ENCODE assay signal across 9 mouse cellular contexts in the genomic region with DNA sequence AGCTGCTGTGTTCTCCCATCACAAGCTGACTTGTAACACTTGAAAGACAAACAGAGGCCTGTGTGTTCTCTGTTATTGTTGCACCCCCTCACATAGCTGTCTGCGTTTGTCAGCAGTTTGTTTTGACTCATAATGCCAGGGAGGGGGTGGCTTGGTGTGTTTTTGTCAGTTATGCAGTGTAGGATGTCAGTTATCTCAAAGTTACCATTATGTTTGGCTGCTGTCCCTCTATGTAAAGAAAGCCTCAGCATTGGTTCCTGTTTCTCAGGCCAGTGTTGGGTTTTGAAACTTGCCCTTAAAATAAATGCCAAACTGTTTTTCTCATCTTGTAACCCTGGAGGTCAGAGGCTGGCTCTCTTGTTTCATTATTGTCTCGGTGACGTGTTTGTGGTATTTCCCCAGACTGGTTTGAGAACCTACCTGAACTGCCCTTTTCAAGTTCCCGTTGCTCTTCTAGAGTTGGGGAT. TPM values are rescaled to one million over a fixed set of nuclear protein-coding genes. Genes with fewer than 3 reads are reported as not detected.
A peak's percentile ranks its signal among the peaks of the same experiment; 100 is the strongest.
DNase-seq lines count a peak whose midpoint lies in the region; ATAC-seq and TF ChIP-seq lines count a peak whose summit lies in the region.
"Had no signal": no experiment of that assay in that cellular context is flagged by ENCODE, and none has a peak within 500 bp of the region (broad histone marks: within the 10 kb centered on the region; RNA-seq: fewer than 3 reads in every experiment).

No protein-coding gene starts in this region.

- no peak overlapping the region for H3K9ac ChIP-seq in kidney, embryonic 15.5 days
- peak overlapping the region; percentile 40; the same call in 1 of the 2 replicates for H3K9ac ChIP-seq in CH12.LX (ENCODE audit: insufficient read depth, low read depth)
- H3K9ac ChIP-seq in intestine, embryonic 15.5 days, result no peak overlapping the region
- H3K9ac ChIP-seq: midbrain, embryonic 12.5 days had no signal

- dilution Hi-C loops in CH12.LX (cut with MboI; ENCODE audit: extremely low pct_ligation_motif_present, extremely low pct_unique_long_range_greater_than_20kb, low sequenced_read_pairs), result no loop called here

- H3K4me3 ChIP-seq in kidney, embryonic 15.5 days (replicated peaks), result no peak overlapping the region
- peak overlapping the region in 2 of 3 experiments; percentile 25 to 35 for H3K4me3 ChIP-seq in CH12.LX (replicated peaks in 1 of 3; ENCODE audit: low read depth in 2 of 3, low read length in 2 of 3, poor library complexity in 1 of 3)
- no peak overlapping the region for H3K4me3 ChIP-seq in intestine, embryonic 15.5 days (replicated peaks)
- H3K4me3 ChIP-seq: midbrain, embryonic 12.5 days had no signal

- H3K36me3 ChIP-seq in kidney, embryonic 15.5 days, result peaks cover 6% of the 10 kb centered on the region; the same call in 1 of the 2 replicates
- peaks cover 0 to 26% of the 10 kb centered on the region in 2 experiments for H3K36me3 ChIP-seq in CH12.LX (replicated peaks in 1 of 2; ENCODE audit: control insufficient read depth in 1 of 2, insufficient read depth in 1 of 2, low read length in 1 of 2)
- H3K36me3 ChIP-seq in intestine, embryonic 15.5 days, result no peaks in the 10 kb centered on the region
- H3K36me3 ChIP-seq: midbrain, embryonic 12.5 days had no signal

- H3K27me3 ChIP-seq in kidney, embryonic 15.5 days, result no peaks in the 10 kb centered on the region
- no peaks in the 10 kb centered on the region for H3K27me3 ChIP-seq in CH12.LX (replicated peaks)
- no peaks in the 10 kb centered on the region for H3K27me3 ChIP-seq in intestine, embryonic 15.5 days (replicated peaks)
- H3K27me3 ChIP-seq: midbrain, embryonic 12.5 days had no signal

- in situ Hi-C loops in CH12.LX (cut with MboI; ENCODE audit: low pct_ligation_motif_present, low pct_unique_long_range_greater_than_20kb, low sequenced_read_pairs), result no loop called here

- 29% methylated on average over 4 of the region's 4 CpGs for WGBS in kidney, embryonic 15.5 days
- WGBS in intestine, embryonic 15.5 days, result 56% methylated on average over 4 of the region's 4 CpGs

- no peaks in the 10 kb centered on the region for H3K9me3 ChIP-seq in kidney, embryonic 15.5 days (replicated peaks)
- H3K9me3 ChIP-seq in CH12.LX (replicated peaks; ENCODE audit: low read length), result no peaks in the 10 kb centered on the region
- no peaks in the 10 kb centered on the region for H3K9me3 ChIP-seq in intestine, embryonic 15.5 days
- H3K9me3 ChIP-seq: midbrain, embryonic 12.5 days had no signal

- no peak for TF ChIP-seq POLR2A in CH12.LX (IDR thresholded peaks at IDR 0.05; ENCODE audit: low read depth, low read length)

- no peak for DNase-seq in kidney, postnatal 10 days
- DNase-seq in CH12.LX (ENCODE audit: extremely low read depth), result peak; percentile 86
- DNase-seq in lung, postnatal 10 days, result peak; percentile 52
- no peak for DNase-seq in cerebellum, adult 8-10 months
- DNase-seq in kidney, postnatal 4 days, result no peak

- no peak for TF ChIP-seq CTCF in CH12.LX (conservative IDR thresholded peaks at IDR 0.05 in 1 of 2, IDR thresholded peaks at IDR 0.05 in 1 of 2; ENCODE audit: low read depth in 2 of 2, low read length in 2 of 2)

- no peak for ATAC-seq in kidney, embryonic 15.5 days (replicated peaks; ENCODE audit: low FRiP score)
- peak; percentile 45 for ATAC-seq in erythroid progenitor cell, adult 5-6 weeks (replicated peaks; ENCODE audit: low FRiP score, poor library complexity, severe bottlenecking)
- no peak for ATAC-seq in intestine, embryonic 15.5 days

- H3K4me1 ChIP-seq in kidney, embryonic 15.5 days, result peaks cover 46% of the 10 kb centered on the region
- peaks cover 16 to 60% of the 10 kb centered on the region in 2 experiments for H3K4me1 ChIP-seq in CH12.LX (ENCODE audit: control insufficient read depth in 1 of 2, insufficient read depth in 2 of 2)
- peaks cover 17% of the 10 kb centered on the region for H3K4me1 ChIP-seq in intestine, embryonic 15.5 days (replicated peaks)

- peak; percentile 70; the same call in 1 of the 2 replicates for TF ChIP-seq EP300 in CH12.LX (IDR thresholded peaks at IDR 0.05; ENCODE audit: low read length)

- no peaks in the 10 kb centered on the region; the same call in 1 of the 2 replicates for H3K79me2 ChIP-seq in CH12.LX (replicated peaks; ENCODE audit: control insufficient read depth, extremely low read depth, insufficient read depth, poor library complexity, severe bottlenecking)

- H3K27ac ChIP-seq in kidney, embryonic 15.5 days, result peak overlapping the region; percentile 11; the same call in 1 of the 2 replicates
- H3K27ac ChIP-seq in CH12.LX (ENCODE audit: insufficient read depth, low read depth), result peak overlapping the region; percentile 82
- no peak overlapping the region for H3K27ac ChIP-seq in intestine, embryonic 15.5 days
- H3K27ac ChIP-seq: midbrain, embryonic 12.5 days had no signal

- TF ChIP-seq RAD21 in CH12.LX (IDR thresholded peaks at IDR 0.05; ENCODE audit: low read depth, low read length), result no peak

- no peak overlapping the region for H3K4me2 ChIP-seq in kidney, embryonic 15.5 days
- peak overlapping the region; percentile 97 for H3K4me2 ChIP-seq in CH12.LX (ENCODE audit: insufficient read depth, low read depth, poor library complexity, severe bottlenecking)
- H3K4me2 ChIP-seq in intestine, embryonic 15.5 days (replicated peaks), result no peak overlapping the region
- H3K4me2 ChIP-seq: midbrain, embryonic 12.5 days had no signal

TF ChIP-seq in CH12.LX, 34 proteins besides CTCF, POLR2A, EP300 and RAD21 (continues in another document):
- TF ChIP-seq RCOR1 (conservative IDR thresholded peaks at IDR 0.05; ENCODE audit: low read depth, low read length) (no peak), SMC3 (IDR thresholded peaks at IDR 0.05; ENCODE audit: low read depth, low read length) (no peak; the same call in 1 of the 2 replicates), ZNF384 (IDR thresholded peaks at IDR 0.05; ENCODE audit: low read depth, low read length) (no peak), MAX (IDR thresholded peaks at IDR 0.05; ENCODE audit: low read length) (no peak), NRF1 (IDR thresholded peaks at IDR 0.05; ENCODE audit: low read depth, low read length) (0 out of 2 replicates have a peak, but pooled peaks have one; percentile 17), NELFE (IDR thresholded peaks at IDR 0.05; ENCODE audit: low read depth, low read length) (no peak), PAX5 (IDR thresholded peaks at IDR 0.05; ENCODE audit: low read length) (no peak), KAT2A (IDR thresholded peaks at IDR 0.05; ENCODE audit: insufficient replicate concordance, low read length) (no peak), ELF1 (IDR thresholded peaks at IDR 0.05; ENCODE audit: low read depth, low read length) (peak; percentile 37; the same call in 1 of the 2 replicates), BHLHE40 (IDR thresholded peaks at IDR 0.05; ENCODE audit: low read depth, low read length) (peak; percentile 59), MAFK (IDR thresholded peaks at IDR 0.05; ENCODE audit: insufficient replicate concordance, low read length) (0 out of 2 replicates have a peak, but pooled peaks have one; percentile 48), GABPA (IDR thresholded peaks at IDR 0.05; ENCODE audit: insufficient replicate concordance, low read depth, low read length) (no peak), MYC (IDR thresholded peaks at IDR 0.05; ENCODE audit: low read depth, low read length) (no peak), CHD2 (IDR thresholded peaks at IDR 0.05; ENCODE audit: low read length) (peak; percentile 58; the same call in 1 of the 2 replicates), CHD1 (IDR thresholded peaks at IDR 0.05; ENCODE audit: low read depth, low read length) (peak; percentile 40; the same call in 1 of the 2 replicates), HCFC1 (IDR thresholded peaks at IDR 0.05; ENCODE audit: low read depth, low read length) (peak; percentile 40; the same call in 1 of the 2 replicates), IRF4 (IDR thresholded peaks at IDR 0.05; ENCODE audit: low read depth, low read length) (peak; percentile 86), E2F4 (IDR thresholded peaks at IDR 0.05; ENCODE audit: insufficient replicate concordance, low read depth, low read length) (no peak), MEF2A (IDR thresholded peaks at IDR 0.05; ENCODE audit: borderline replicate concordance, low read depth, low read length) (peak; percentile 95; the same call in 1 of the 2 replicates), ZMIZ1 (IDR thresholded peaks at IDR 0.05; ENCODE audit: low read depth, low read length) (no peak), MXI1 (IDR thresholded peaks at IDR 0.05; ENCODE audit: low read depth, low read length) (no peak; the same call in 1 of the 2 replicates), TCF12 (IDR thresholded peaks at IDR 0.05; ENCODE audit: low read depth, low read length) (peak; percentile 48; the same call in 1 of the 2 replicates), USF2 (conservative IDR thresholded peaks at IDR 0.05; ENCODE audit: low read depth, low read length) (no peak), ETS1 (conservative IDR thresholded peaks at IDR 0.05; ENCODE audit: low read depth, low read length) (peak; percentile 97), ZKSCAN1 (IDR thresholded peaks at IDR 0.05; ENCODE audit: borderline replicate concordance, low read depth, low read length) (no peak), TBP (conservative IDR thresholded peaks at IDR 0.05; ENCODE audit: low read depth, low read length) (no peak), SIN3A (IDR thresholded peaks at IDR 0.05; ENCODE audit: low read length) (peak; percentile 73; the same call in 1 of the 2 replicates), JUND (conservative IDR thresholded peaks at IDR 0.05; ENCODE audit: low read depth, low read length) (peak; percentile 57), JUN (IDR thresholded peaks at IDR 0.05; ENCODE audit: insufficient read depth, low read depth, low read length) (peak; percentile 52; the same call in 1 of the 2 replicates), UBTF (IDR thresholded peaks at IDR 0.05; ENCODE audit: low read depth, low read length) (no peak), MAZ (IDR thresholded peaks at IDR 0.05; ENCODE audit: low read depth, low read length) (peak; percentile 64; the same call in 1 of the 2 replicates), USF1 (IDR thresholded peaks at IDR 0.05; ENCODE audit: low read depth, low read length) (no peak), POLR2AphosphoS2 (IDR thresholded peaks at IDR 0.05; ENCODE audit: low read depth, low read length) (no peak)

RNA-seq across cellular contexts. Expression of gene Cblb, which starts 30.0 kb away (rescaled TPM):
- polyA plus RNA-seq in kidney, embryonic 15.5 days (2015; fragmentation: Nextera tagmentation; extraction: Ambion mirVana), result 18.1 and 19.3 TPM in 2 replicates
- total RNA-seq in CH12.LX (2012; rRNA removed) (3.5 and 3.8 TPM in 2 replicates), CH12.LX (2014; rRNA removed) (5.4 and 6.3 TPM in 2 replicates)
- polyA plus RNA-seq in CH12.LX (2012; ENCODE audit: insufficient read length, low read depth), result 16.5 and 18.9 TPM in 2 replicates
- 14.3 and 17.3 TPM in 2 replicates for total RNA-seq in erythroid progenitor cell, adult 5-6 weeks (2015; ENCODE audit: low replicate concordance)
- 5.4 and 7.8 TPM in 2 replicates for total RNA-seq in erythroid progenitor cell, adult 5-6 weeks (2017; ENCODE audit: low replicate concordance)
- polyA plus RNA-seq in intestine, embryonic 15.5 days (2015; fragmentation: Nextera tagmentation; extraction: Ambion mirVana), result 6.4 and 7.0 TPM in 2 replicates

Comparison
In these comparisons a context has a peak if more than half of its experiments do, and no peak if none do; other contexts are left out.
1. H3K4me3 ChIP-seq: peak in CH12.LX (2 of 3); none in kidney, embryonic 15.5 days (single experiment) and intestine, embryonic 15.5 days (single experiment).
2. DNase-seq: peak in CH12.LX (single experiment) and lung, postnatal 10 days (single experiment); none in kidney, postnatal 10 days (single experiment), cerebellum, adult 8-10 months (single experiment) and kidney, postnatal 4 days (0 of 2).